ENCODE assay signal across 9 mouse cellular contexts in the genomic region with DNA sequence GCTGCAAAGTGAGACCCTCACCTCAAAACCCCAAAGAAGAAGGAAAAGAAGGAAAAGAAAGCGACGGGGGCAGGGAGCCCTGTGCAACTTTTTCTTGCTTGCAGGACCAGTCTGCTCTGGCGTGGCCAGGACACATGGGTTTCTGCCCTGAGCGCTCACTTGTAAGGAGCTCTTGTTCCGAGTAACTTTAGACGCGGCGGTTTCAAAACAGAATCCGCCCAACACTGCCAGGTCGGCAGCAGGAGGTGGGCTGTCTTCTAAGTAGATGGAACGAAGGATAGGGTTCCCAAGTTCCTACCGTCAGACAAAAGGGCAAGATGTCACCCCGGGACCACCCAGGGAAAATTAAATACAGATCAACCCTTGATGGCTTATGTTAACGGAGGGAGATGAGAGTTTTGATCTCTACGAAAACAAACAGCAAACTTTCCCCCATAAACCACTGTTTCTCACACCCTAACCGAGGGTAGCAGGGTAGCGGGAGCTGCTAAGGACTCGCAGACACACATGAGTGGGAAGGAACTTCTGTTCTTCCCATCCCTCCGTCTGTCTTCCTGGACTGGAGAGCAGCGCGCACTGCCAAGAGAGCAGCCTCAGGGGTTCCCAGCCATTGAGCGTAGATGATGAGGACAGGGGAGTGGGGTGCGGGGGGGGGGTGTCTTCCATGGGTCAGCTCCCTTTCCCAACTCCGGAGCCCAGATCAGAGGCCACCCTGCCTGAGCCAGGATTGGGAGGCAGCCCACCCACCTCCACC. TPM values are rescaled to one million over a fixed set of nuclear protein-coding genes. Genes with fewer than 3 reads are reported as not detected.
DNase-seq lines count a peak whose midpoint lies in the region; ATAC-seq and TF ChIP-seq lines count a peak whose summit lies in the region.
"Had no signal": no experiment of that assay in that cellular context is flagged by ENCODE, and none has a peak within 500 bp of the region (broad histone marks: within the 10 kb centered on the region; RNA-seq: fewer than 3 reads in every experiment).

No protein-coding gene starts in this region.

- no peak overlapping the region; the same call in 1 of the 2 replicates for H3K9ac ChIP-seq in forebrain, embryonic 11.5 days (ENCODE audit: low read length)
- H3K9ac ChIP-seq in forebrain, embryonic 13.5 days, result no peak overlapping the region
- no peak overlapping the region for H3K9ac ChIP-seq in midbrain, embryonic 16.5 days (ENCODE audit: low read depth, low read length)
- no peak overlapping the region for H3K9ac ChIP-seq in hindbrain, postnatal 0 days (replicated peaks; ENCODE audit: low read length)
- H3K9ac ChIP-seq in liver, embryonic 16.5 days (ENCODE audit: low read depth, low read length), result no peak overlapping the region

- 36% methylated on average over 24 of the region's 24 CpGs for WGBS in forebrain, embryonic 11.5 days
- WGBS in forebrain, embryonic 13.5 days, result 36% methylated on average over 24 of the region's 24 CpGs
- 40% methylated on average over 24 of the region's 24 CpGs for WGBS in midbrain, embryonic 10.5 days
- WGBS in midbrain, embryonic 16.5 days, result 42% methylated on average over 24 of the region's 24 CpGs
- 35% methylated on average over 24 of the region's 24 CpGs for WGBS in hindbrain, postnatal 0 days
- 29% methylated on average over 24 of the region's 24 CpGs for WGBS in liver, embryonic 16.5 days (ENCODE audit: insufficient replicate concordance)

- H3K4me1 ChIP-seq in forebrain, embryonic 11.5 days (replicated peaks; ENCODE audit: control insufficient read depth, insufficient read depth, low read length), result no peaks in the 10 kb centered on the region
- H3K4me1 ChIP-seq in forebrain, embryonic 13.5 days, result no peaks in the 10 kb centered on the region
- peaks cover 8% of the 10 kb centered on the region for H3K4me1 ChIP-seq in midbrain, embryonic 10.5 days
- H3K4me1 ChIP-seq in midbrain, embryonic 16.5 days (ENCODE audit: control insufficient read depth, insufficient read depth, low read length), result no peaks in the 10 kb centered on the region
- H3K4me1 ChIP-seq in hindbrain, postnatal 0 days (ENCODE audit: insufficient read depth, low read length), result no peaks in the 10 kb centered on the region
- no peaks in the 10 kb centered on the region for H3K4me1 ChIP-seq in liver, embryonic 16.5 days (ENCODE audit: control insufficient read depth, low read depth, low read length)

- H3K27ac ChIP-seq in forebrain, embryonic 11.5 days (ENCODE audit: low read depth, low read length), result no peak overlapping the region
- H3K27ac ChIP-seq in forebrain, embryonic 13.5 days, result no peak overlapping the region
- H3K27ac ChIP-seq in midbrain, embryonic 10.5 days (replicated peaks), result no peak overlapping the region
- no peak overlapping the region for H3K27ac ChIP-seq in midbrain, embryonic 16.5 days (ENCODE audit: low read length)
- H3K27ac ChIP-seq in hindbrain, postnatal 0 days, result no peak overlapping the region
- no peak overlapping the region for H3K27ac ChIP-seq in liver, embryonic 16.5 days (ENCODE audit: low read length)

- peak; percentile 55 for DNase-seq in forebrain, embryonic 11.5 days (ENCODE audit: low spot score)
- peak; percentile 37 for DNase-seq in midbrain, embryonic 10.5 days (ENCODE audit: low spot score)
- no peak for DNase-seq in hindbrain, postnatal 0 days (ENCODE audit: low spot score)
- no peak for DNase-seq in c-Kit-positive CD71-positive TER-119-positive erythroid progenitor cells, embryonic 14.5 days (ENCODE audit: low spot score)
- no peak for DNase-seq in thymus, postnatal 0 days (ENCODE audit: low spot score)

- H3K4me2 ChIP-seq in forebrain, embryonic 11.5 days (ENCODE audit: low read depth, low read length, severe bottlenecking), result peak overlapping the region; percentile 3; the same call in 1 of the 2 replicates
- H3K4me2 ChIP-seq in forebrain, embryonic 13.5 days, result no peak overlapping the region
- H3K4me2 ChIP-seq in midbrain, embryonic 16.5 days (ENCODE audit: low read length), result no peak overlapping the region
- peak overlapping the region; percentile 40 for H3K4me2 ChIP-seq in hindbrain, postnatal 0 days (ENCODE audit: low read depth, low read length)
- H3K4me2 ChIP-seq in liver, embryonic 16.5 days (ENCODE audit: low read depth, low read length), result peak overlapping the region; percentile 30

- H3K36me3 ChIP-seq in forebrain, embryonic 11.5 days (ENCODE audit: control insufficient read depth, insufficient read depth, low read length), result no peaks in the 10 kb centered on the region
- H3K36me3 ChIP-seq in forebrain, embryonic 13.5 days (ENCODE audit: poor library complexity, severe bottlenecking), result no peaks in the 10 kb centered on the region
- no peaks in the 10 kb centered on the region for H3K36me3 ChIP-seq in midbrain, embryonic 10.5 days
- no peaks in the 10 kb centered on the region for H3K36me3 ChIP-seq in midbrain, embryonic 16.5 days (ENCODE audit: control insufficient read depth, insufficient read depth, low read length)
- H3K36me3 ChIP-seq in hindbrain, postnatal 0 days (ENCODE audit: insufficient read depth, low read length), result no peaks in the 10 kb centered on the region
- H3K36me3 ChIP-seq in liver, embryonic 16.5 days (ENCODE audit: control insufficient read depth, insufficient read depth), result no peaks in the 10 kb centered on the region

- no peak for ATAC-seq in forebrain, embryonic 11.5 days (replicated peaks; ENCODE audit: low FRiP score)
- ATAC-seq in forebrain, embryonic 13.5 days, result no peak
- no peak for ATAC-seq in midbrain, embryonic 16.5 days
- 0 out of 2 replicates have a peak, but pooled peaks have one; percentile 35 for ATAC-seq in hindbrain, postnatal 0 days
- ATAC-seq in liver, embryonic 16.5 days (ENCODE audit: low read depth), result no peak

- no peaks in the 10 kb centered on the region for H3K27me3 ChIP-seq in forebrain, embryonic 11.5 days (ENCODE audit: control insufficient read depth, insufficient read depth, low read length)
- H3K27me3 ChIP-seq in forebrain, embryonic 13.5 days, result no peaks in the 10 kb centered on the region
- peaks cover 8% of the 10 kb centered on the region; the same call in 1 of the 2 replicates for H3K27me3 ChIP-seq in midbrain, embryonic 10.5 days (ENCODE audit: low read depth, poor library complexity, severe bottlenecking)
- no peaks in the 10 kb centered on the region for H3K27me3 ChIP-seq in midbrain, embryonic 16.5 days (ENCODE audit: control insufficient read depth, insufficient read depth, low read depth, low read length)
- H3K27me3 ChIP-seq in hindbrain, postnatal 0 days (ENCODE audit: insufficient read depth, low read length), result no peaks in the 10 kb centered on the region
- H3K27me3 ChIP-seq in liver, embryonic 16.5 days (ENCODE audit: control insufficient read depth, insufficient read depth, low read depth, low read length), result 0 out of 2 replicates have a peak, but pooled peaks cover 2% of the 10 kb centered on the region

- TF ChIP-seq CTCF in hindbrain, postnatal 0 days (IDR thresholded peaks at IDR 0.05; ENCODE audit: low read depth), result no peak

- H3K9me3 ChIP-seq in forebrain, embryonic 11.5 days (ENCODE audit: control insufficient read depth, low read length), result no peaks in the 10 kb centered on the region
- no peaks in the 10 kb centered on the region for H3K9me3 ChIP-seq in forebrain, embryonic 13.5 days (replicated peaks)
- peaks cover 3% of the 10 kb centered on the region; the same call in 1 of the 2 replicates for H3K9me3 ChIP-seq in midbrain, embryonic 10.5 days (replicated peaks)
- H3K9me3 ChIP-seq in midbrain, embryonic 16.5 days (replicated peaks; ENCODE audit: control insufficient read depth, low read length, poor library complexity, severe bottlenecking), result no peaks in the 10 kb centered on the region
- no peaks in the 10 kb centered on the region for H3K9me3 ChIP-seq in hindbrain, postnatal 0 days (ENCODE audit: low read length)
- H3K9me3 ChIP-seq in liver, embryonic 16.5 days (replicated peaks; ENCODE audit: control insufficient read depth, low read length), result no peaks in the 10 kb centered on the region

- no peak overlapping the region for H3K4me3 ChIP-seq in forebrain, embryonic 11.5 days (ENCODE audit: low read depth, low read length)
- H3K4me3 ChIP-seq in forebrain, embryonic 13.5 days, result no peak overlapping the region
- H3K4me3 ChIP-seq in midbrain, embryonic 10.5 days, result peak overlapping the region; percentile 15; the same call in 1 of the 2 replicates
- H3K4me3 ChIP-seq in midbrain, embryonic 16.5 days (ENCODE audit: low read depth, low read length), result no peak overlapping the region
- H3K4me3 ChIP-seq in hindbrain, postnatal 0 days (ENCODE audit: low read length), result no peak overlapping the region; the same call in 1 of the 2 replicates
- no peak overlapping the region for H3K4me3 ChIP-seq in liver, embryonic 16.5 days (ENCODE audit: low read depth, low read length)
- H3K4me3 ChIP-seq: myocyte had no signal

RNA-seq across cellular contexts. Expression of a gene that starts 55.7 kb away (rescaled TPM):
- 39.1 and 43.0 TPM in 2 replicates for polyA plus RNA-seq in forebrain, embryonic 11.5 days (2014; fragmentation: Nextera tagmentation; extraction: Ambion mirVana)
- 14.7 and 16.3 TPM in 2 replicates for polyA plus RNA-seq in forebrain, embryonic 13.5 days (2015; fragmentation: Nextera tagmentation; extraction: Ambion mirVana)
- 30.9 and 40.7 TPM in 2 replicates for polyA plus RNA-seq in midbrain, embryonic 10.5 days (2016; fragmentation: Nextera tagmentation; extraction: Ambion mirVana)
- polyA plus RNA-seq in midbrain, embryonic 16.5 days (2015; fragmentation: Nextera tagmentation; extraction: Ambion mirVana), result 44.7 and 45.1 TPM in 2 replicates
- 32.9 and 40.4 TPM in 2 replicates for total RNA-seq in hindbrain, postnatal 0 days (2014; rRNA removed)
- polyA plus RNA-seq in hindbrain, postnatal 0 days (2015; fragmentation: Nextera tagmentation; extraction: Ambion mirVana), result 35.7 and 35.9 TPM in 2 replicates
- 4.6 and 4.9 TPM in 2 replicates for polyA plus RNA-seq in liver, embryonic 16.5 days (2015; fragmentation: Nextera tagmentation; extraction: Ambion mirVana)
- polyA plus RNA-seq in thymus, postnatal 0 days (2015; fragmentation: Nextera tagmentation; extraction: Ambion mirVana), result 16.0 and 16.4 TPM in 2 replicates

Comparison
In these comparisons a context has a peak if more than half of its experiments do, and no peak if none do; other contexts are left out.
1. H3K4me2 ChIP-seq: peak in forebrain, embryonic 11.5 days (single experiment), hindbrain, postnatal 0 days (single experiment) and liver, embryonic 16.5 days (single experiment); none in forebrain, embryonic 13.5 days (single experiment) and midbrain, embryonic 16.5 days (single experiment).
2. DNase-seq: peak in forebrain, embryonic 11.5 days (single experiment) and midbrain, embryonic 10.5 days (single experiment); none in hindbrain, postnatal 0 days (single experiment), c-Kit-positive CD71-positive TER-119-positive erythroid progenitor cells, embryonic 14.5 days (single experiment) and thymus, postnatal 0 days (single experiment).